Mouse (Mus musculus): ENCODE results near the gene Vps45. TPM values are rescaled to one million over a fixed set of nuclear protein-coding genes. Genes with fewer than 3 reads are reported as not detected.
A peak's percentile ranks its signal among the peaks of the same experiment; 100 is the strongest.

Gene Vps45
- polyA plus RNA-seq, 1 experiment from 2014 or later, result 33.6 TPM

DNA sequence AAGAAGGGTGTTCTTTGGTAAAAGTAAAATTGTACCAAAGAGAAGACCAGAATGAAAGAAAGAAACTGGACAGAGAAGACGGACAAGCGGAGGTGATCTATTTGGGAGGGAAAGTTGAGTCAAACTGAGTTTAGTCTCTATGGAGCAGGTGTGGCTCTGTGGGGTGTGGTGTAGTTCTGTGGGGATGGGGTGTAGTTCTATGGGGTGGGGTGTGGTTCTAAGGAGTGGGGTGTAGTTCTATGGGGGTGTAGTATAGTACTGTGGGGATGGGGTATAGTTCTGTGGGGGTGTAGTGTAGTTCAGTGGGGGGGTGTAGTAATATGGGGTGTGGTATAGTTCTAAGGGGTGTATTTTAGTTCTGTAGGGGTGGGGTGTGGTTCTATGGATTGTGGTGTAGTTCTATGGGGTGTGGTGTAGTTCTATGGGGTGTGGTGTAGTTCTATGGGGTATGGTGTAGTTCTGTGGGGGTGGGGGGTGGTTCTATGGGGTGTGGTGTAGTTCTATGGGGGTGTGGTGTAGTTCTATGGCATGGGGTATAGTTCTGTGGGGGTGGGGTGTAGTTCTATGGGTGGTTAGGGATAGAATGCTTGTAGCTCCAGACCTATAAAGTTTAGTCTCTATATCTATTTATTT lies 41.9 kb downstream of the Vps45 start:
- H3K9ac ChIP-seq, result no peak overlapping the region
- H3K4me3 ChIP-seq, result no peak overlapping the region
- 91% methylated on average over 2 of the region's 2 CpGs for WGBS
- H3K4me1 ChIP-seq, result peaks cover 25% of the 10 kb centered on the region
- no peak overlapping the region for H3K4me2 ChIP-seq
- no peaks in the 10 kb centered on the region for H3K27me3 ChIP-seq (replicated peaks)
- 0 out of 2 replicates have a peak, but pooled peaks cover 4% of the 10 kb centered on the region for H3K36me3 ChIP-seq
- no peaks in the 10 kb centered on the region for H3K9me3 ChIP-seq
- no peak overlapping the region for H3K27ac ChIP-seq (replicated peaks)
- ATAC-seq (ENCODE audit: extremely low read depth, insufficient number of reproducible peaks, low FRiP score, low TSS enrichment), result no peak

DNA sequence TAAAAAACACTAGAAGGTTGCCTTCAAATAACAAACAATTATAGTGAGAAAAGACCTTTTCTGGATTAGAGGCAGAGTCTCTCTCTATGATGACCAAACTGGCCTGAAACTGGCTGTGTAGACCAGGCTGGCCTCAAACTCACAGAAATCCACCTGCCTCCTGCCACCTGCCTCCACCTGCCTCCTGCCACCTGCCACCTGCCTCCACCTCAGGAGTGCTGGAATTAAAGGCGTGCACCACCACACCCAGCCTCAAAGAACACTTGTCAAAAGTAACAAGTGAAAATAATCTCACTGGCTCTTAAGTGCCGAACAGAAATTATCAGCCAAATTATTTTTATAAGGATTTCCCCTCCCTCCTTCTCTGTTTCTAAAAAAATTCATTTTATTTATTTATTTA lies 42.6 kb downstream of the Vps45 start:
- no peak overlapping the region for H3K27ac ChIP-seq (replicated peaks)
- H3K9me3 ChIP-seq, result no peaks in the 10 kb centered on the region
- H3K4me1 ChIP-seq, result peaks cover 25% of the 10 kb centered on the region
- H3K36me3 ChIP-seq, result peaks cover 10% of the 10 kb centered on the region; the same call in 1 of the 2 replicates
- ATAC-seq (ENCODE audit: extremely low read depth, insufficient number of reproducible peaks, low FRiP score, low TSS enrichment), result no peak
- no peak overlapping the region for H3K4me3 ChIP-seq
- no peak overlapping the region for H3K9ac ChIP-seq
- 87% methylated on average over 2 of the region's 2 CpGs for WGBS
- no peak overlapping the region for H3K4me2 ChIP-seq
- no peaks in the 10 kb centered on the region for H3K27me3 ChIP-seq (replicated peaks)

DNA sequence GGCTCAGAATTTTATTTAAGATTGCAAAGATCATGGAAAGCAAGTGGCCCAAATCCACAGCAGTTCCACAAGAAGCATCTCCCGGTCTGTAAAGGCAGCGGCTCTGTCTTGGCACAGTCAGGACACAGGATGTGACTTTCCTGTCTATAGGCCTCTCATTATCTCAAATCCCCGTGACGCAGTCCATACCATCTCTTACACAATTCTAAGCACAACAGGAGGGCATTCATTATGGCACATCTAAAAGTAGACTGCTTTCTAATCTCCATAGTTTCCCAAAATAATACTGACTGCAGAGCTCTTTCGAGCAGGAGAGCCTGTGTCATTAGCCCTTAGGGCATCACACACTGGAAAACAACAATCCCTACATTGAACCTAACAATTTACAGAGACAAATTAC lies 45.5 kb downstream of the Vps45 start:
- no peak overlapping the region for H3K4me3 ChIP-seq
- ATAC-seq (ENCODE audit: extremely low read depth, insufficient number of reproducible peaks, low FRiP score, low TSS enrichment), result no peak
- peak overlapping the region; percentile 52 for H3K9ac ChIP-seq
- peaks cover 14% of the 10 kb centered on the region; the same call in 1 of the 2 replicates for H3K36me3 ChIP-seq
- H3K27ac ChIP-seq (replicated peaks), result peak overlapping the region; percentile 83
- peaks cover 21% of the 10 kb centered on the region for H3K4me1 ChIP-seq
- WGBS, result 19% methylated on average over 5 of the region's 5 CpGs
- H3K4me2 ChIP-seq, result peak overlapping the region; percentile 22
- no peaks in the 10 kb centered on the region for H3K9me3 ChIP-seq
- H3K27me3 ChIP-seq (replicated peaks), result no peaks in the 10 kb centered on the region

DNA sequence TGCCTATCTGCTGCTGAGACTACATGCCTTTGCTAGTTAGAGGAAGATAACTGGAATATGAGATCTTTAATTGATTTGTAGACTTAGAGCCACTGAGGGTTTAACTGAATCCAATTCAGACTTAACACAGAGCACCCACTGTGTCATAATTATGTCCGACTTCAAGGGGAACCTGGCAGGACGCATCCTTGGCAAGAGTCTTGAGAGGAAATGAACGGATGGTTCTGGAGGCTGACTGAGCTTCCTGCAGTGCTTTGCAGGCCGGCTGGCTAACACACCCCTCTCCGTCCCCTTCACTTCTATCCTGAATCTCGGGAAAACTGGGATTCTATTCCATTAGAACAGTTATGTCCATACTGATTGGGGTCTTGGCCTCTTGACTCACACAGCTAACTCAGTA lies 49.8 kb downstream of the Vps45 start:
- ATAC-seq (ENCODE audit: extremely low read depth, insufficient number of reproducible peaks, low FRiP score, low TSS enrichment), result no peak
- H3K9me3 ChIP-seq, result no peaks in the 10 kb centered on the region
- H3K4me3 ChIP-seq, result no peak overlapping the region
- H3K27me3 ChIP-seq (replicated peaks), result no peaks in the 10 kb centered on the region
- peaks cover 14% of the 10 kb centered on the region; the same call in 1 of the 2 replicates for H3K36me3 ChIP-seq
- no peak overlapping the region for H3K4me2 ChIP-seq
- H3K4me1 ChIP-seq, result peaks cover 12% of the 10 kb centered on the region
- H3K27ac ChIP-seq (replicated peaks), result no peak overlapping the region
- WGBS, result 65% methylated on average over 6 of the region's 6 CpGs
- H3K9ac ChIP-seq, result no peak overlapping the region

DNA sequence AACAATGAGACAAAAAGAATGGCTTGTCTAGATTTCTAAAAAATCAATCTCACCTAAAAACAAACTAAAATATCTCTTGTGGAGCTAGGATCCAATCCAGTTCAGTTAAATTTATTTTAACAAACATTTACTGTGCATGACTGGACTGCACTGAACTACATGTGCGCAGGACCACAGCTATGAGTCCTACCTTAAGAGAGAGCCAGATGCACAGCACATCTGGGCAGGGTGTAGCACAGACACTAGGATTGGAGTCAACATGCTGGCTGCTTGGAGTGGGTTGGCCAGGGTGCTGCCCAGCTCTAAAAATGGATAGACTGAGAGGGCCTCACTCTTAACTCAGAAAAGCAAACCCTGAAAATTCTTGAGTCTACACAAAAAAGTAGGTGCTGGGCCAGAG lies 56.7 kb downstream of the Vps45 start:
- Histone ChIP-seq H3K9me3 (no peaks in the 10 kb centered on the region), H3K4me3 (no peak overlapping the region), H3K27me3 (replicated peaks) (no peaks in the 10 kb centered on the region), H3K4me2 (no peak overlapping the region), H3K27ac (replicated peaks) (peak overlapping the region; percentile 45; the same call in 1 of the 2 replicates), H3K36me3 (no peaks in the 10 kb centered on the region), H3K9ac (no peak overlapping the region), H3K4me1 (peaks cover 49% of the 10 kb centered on the region)
- ATAC-seq (ENCODE audit: extremely low read depth, insufficient number of reproducible peaks, low FRiP score, low TSS enrichment), result no peak
- WGBS, result 91% methylated on average over 1 of the region's 1 CpGs

DNA sequence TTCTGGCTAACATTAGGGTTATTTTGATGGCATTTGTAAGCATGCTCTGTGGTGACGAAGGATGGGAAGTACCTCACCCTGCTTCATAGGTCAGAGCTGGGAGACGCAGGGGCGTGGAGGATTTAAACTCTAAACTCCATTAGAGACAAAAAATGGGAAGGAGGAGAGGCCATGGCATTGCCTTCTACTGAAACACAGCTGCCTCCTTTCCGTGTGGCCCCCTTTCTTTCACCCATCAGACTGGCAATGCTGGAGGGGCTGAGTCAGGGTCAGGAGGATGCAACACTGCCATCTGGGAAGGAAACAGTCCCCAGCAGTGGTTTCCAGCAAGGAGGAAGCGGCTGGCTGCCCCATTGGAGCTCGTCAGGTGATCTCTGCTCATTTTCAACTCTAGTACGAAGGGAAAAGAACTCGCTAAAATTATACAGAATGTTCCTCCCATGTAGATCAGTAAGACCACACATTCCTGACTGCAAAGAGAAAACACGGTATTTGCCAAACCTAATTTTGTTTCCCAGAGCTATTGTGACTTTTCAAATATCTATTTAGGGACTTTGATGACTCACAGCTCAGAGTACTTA lies 57.3 kb downstream of the Vps45 start:
- 54% methylated on average over 9 of the region's 9 CpGs for WGBS

DNA sequence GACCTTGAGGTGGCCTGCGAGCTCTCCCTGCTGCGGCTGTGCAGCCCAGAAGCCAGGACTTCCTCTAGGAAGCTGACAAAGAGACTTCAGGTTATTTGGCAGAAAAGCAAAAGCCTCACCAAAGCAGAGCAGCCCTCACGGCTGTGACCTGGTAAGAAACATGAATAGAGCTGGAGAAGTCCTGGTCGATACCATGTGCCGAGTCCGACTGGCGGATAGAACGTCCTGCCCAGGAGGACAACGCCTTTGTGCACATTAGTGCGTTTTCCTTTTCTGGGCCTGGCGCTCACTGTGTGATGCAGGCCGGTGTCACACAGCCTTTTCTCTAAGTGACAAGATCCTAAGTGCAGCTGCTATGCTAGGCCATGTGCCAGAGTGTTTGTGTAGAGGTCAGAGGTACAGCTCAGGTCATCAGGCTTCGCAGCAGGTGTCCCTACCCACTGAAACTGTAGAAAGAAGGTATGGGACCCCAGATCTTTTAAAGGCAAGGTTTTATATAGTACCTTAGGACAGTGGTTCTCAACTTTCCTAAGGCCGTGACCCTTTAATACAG lies 58.1 kb downstream of the Vps45 start:
- H3K9me3 ChIP-seq, result no peaks in the 10 kb centered on the region
- no peaks in the 10 kb centered on the region for H3K36me3 ChIP-seq
- H3K4me2 ChIP-seq, result no peak overlapping the region
- peaks cover 52% of the 10 kb centered on the region for H3K4me1 ChIP-seq
- no peaks in the 10 kb centered on the region for H3K27me3 ChIP-seq (replicated peaks)
- ATAC-seq (ENCODE audit: extremely low read depth, insufficient number of reproducible peaks, low FRiP score, low TSS enrichment), result no peak
- H3K4me3 ChIP-seq, result no peak overlapping the region
- H3K27ac ChIP-seq (replicated peaks), result peak overlapping the region; percentile 73
- WGBS, result 63% methylated on average over 14 of the region's 14 CpGs
- H3K9ac ChIP-seq, result peak overlapping the region; percentile 52

More for the DNA sequence above, 57.3 kb downstream of the Vps45 start:
- H3K4me2 ChIP-seq, result no peak overlapping the region
- peaks cover 52% of the 10 kb centered on the region for H3K4me1 ChIP-seq
- H3K36me3 ChIP-seq, result no peaks in the 10 kb centered on the region
- ATAC-seq (ENCODE audit: extremely low read depth, insufficient number of reproducible peaks, low FRiP score, low TSS enrichment), result no peak
- no peaks in the 10 kb centered on the region for H3K9me3 ChIP-seq
- H3K27me3 ChIP-seq (replicated peaks), result no peaks in the 10 kb centered on the region
- H3K27ac ChIP-seq (replicated peaks), result peak overlapping the region; percentile 73
- H3K9ac ChIP-seq, result no peak overlapping the region
- no peak overlapping the region for H3K4me3 ChIP-seq

DNA sequence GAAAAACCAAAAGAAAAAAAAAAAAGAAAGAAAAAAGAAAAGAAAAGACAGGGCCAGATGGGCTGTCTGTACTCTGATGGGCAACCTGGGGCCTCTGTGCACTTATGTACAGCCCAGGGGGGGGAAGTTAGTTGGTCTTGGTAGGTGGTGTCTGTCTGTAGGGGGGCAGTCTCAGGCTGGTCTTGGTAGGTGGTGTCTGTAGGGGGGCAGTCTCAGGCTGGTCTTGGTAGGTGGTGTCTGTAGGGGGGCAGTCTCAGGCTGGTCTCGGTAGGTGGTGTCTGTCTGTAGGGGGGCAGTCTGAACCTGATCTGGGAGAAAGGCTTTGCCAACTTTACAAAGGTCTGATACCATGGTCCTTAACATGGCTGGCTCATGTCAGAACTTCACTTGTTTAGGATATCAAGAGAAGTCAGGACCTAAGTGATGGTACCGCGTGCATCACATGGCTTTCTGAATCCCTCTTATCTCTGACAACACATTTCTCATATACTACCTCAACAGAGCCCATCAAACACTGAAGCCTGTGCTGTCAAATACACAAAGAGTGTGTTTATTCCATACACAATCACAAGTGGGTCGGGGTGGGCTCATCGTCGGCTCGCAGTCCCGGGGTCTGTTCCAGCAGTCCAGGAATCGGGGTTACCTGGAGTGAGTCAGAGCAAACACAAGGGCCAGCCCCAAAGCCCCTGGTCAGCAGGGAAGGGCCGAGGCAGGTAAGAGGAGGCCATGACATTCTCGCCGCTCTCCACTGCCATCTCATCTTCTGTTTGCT lies 58.8 kb downstream of the Vps45 start:
- Histone ChIP-seq H3K4me2 (no peak overlapping the region), H3K27me3 (replicated peaks) (no peaks in the 10 kb centered on the region), H3K36me3 (no peaks in the 10 kb centered on the region), H3K27ac (replicated peaks) (peak overlapping the region; percentile 73), H3K9ac (peak overlapping the region; percentile 52), H3K4me3 (no peak overlapping the region), H3K4me1 (peaks cover 52% of the 10 kb centered on the region), H3K9me3 (no peaks in the 10 kb centered on the region)
- no peak for ATAC-seq (ENCODE audit: extremely low read depth, insufficient number of reproducible peaks, low FRiP score, low TSS enrichment)
- 72% methylated on average over 12 of the region's 12 CpGs for WGBS

DNA sequence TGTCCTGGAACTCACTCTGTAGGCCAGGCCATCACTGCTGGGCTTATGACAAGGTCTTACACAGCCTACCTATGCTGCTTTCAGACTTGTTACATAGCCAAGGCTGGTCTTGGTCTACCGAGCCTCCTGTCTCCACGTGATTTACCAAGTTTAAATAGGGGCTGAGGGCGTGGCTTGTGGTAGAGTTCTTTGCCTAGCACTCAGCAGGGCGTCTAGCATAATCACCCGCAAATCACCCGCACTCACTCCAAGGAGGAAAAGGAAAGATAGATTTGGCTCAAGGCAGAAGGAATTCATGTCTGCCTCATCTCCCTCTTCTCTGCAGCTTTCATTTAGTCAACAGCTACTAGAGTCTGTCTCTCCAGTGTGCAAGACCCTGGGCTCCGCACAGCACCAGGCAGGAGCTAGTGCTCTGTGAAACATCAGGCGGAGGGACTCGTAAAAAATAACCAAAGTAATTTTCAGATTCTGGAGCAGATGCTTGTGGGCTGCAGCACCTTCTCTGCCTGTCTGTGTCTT lies 61.0 kb downstream of the Vps45 start:
- H3K27ac ChIP-seq (replicated peaks), result peak overlapping the region; percentile 99
- no peak for ATAC-seq (ENCODE audit: extremely low read depth, insufficient number of reproducible peaks, low FRiP score, low TSS enrichment)
- H3K9me3 ChIP-seq, result no peaks in the 10 kb centered on the region
- peak overlapping the region; percentile 72 for H3K4me3 ChIP-seq
- H3K27me3 ChIP-seq (replicated peaks), result no peaks in the 10 kb centered on the region
- H3K4me2 ChIP-seq, result peak overlapping the region; percentile 87
- H3K9ac ChIP-seq, result peak overlapping the region; percentile 97
- peaks cover 7% of the 10 kb centered on the region for H3K36me3 ChIP-seq
- peaks cover 74% of the 10 kb centered on the region for H3K4me1 ChIP-seq
- WGBS, result 19% methylated on average over 9 of the region's 9 CpGs

DNA sequence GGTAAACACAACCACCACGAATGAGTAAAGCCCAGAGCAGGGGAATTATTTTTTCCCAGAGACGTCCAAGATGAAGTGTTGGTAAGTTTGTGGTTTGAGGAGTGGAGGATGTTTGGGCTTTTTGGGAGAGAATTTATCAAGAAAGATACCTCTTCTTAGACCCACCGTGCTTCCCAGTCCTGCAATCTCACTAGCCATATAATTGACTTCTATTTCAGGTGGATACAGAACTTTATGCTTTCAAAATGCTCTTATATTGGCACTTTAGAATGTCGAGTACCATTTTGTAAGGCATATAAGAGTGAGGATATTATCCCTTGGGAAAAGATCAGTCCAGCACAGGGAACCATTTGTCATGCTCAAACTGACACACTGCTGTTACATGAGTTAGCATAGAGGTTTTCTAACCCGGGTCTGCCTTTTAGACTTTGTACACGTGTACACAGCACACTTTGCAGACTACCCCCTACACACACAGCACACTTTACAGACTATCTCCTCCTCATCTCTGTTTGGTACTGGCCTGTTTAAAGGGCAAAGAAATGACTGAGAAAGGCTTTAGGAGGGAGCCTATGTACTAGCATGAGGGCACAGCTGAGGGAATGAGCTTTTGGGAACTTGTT lies 61.7 kb downstream of the Vps45 start:
- Histone ChIP-seq H3K27me3 (replicated peaks) (no peaks in the 10 kb centered on the region), H3K36me3 (peaks cover 14% of the 10 kb centered on the region), H3K27ac (replicated peaks) (peak overlapping the region; percentile 99), H3K9me3 (no peaks in the 10 kb centered on the region), H3K4me3 (peak overlapping the region; percentile 72), H3K4me2 (peak overlapping the region; percentile 87), H3K9ac (peak overlapping the region; percentile 97), H3K4me1 (peaks cover 77% of the 10 kb centered on the region)
- no peak for ATAC-seq (ENCODE audit: extremely low read depth, insufficient number of reproducible peaks, low FRiP score, low TSS enrichment)
- WGBS, result 6% methylated on average over 6 of the region's 6 CpGs

Data from heart, embryonic 13.5 days (tissue).